Mouse (Mus musculus) A20 (cell line): ENCODE data around the gene Atp6ap2.
A peak's percentile ranks its signal among the peaks of the same experiment; 100 is the strongest.
"Not testable (repeated sequence)": the region's sequence is repeated elsewhere in the genome, so short reads cannot be mapped to it uniquely, and the experiment has no call there.

Experiments used
- DNase-seq: peaks from one replicate; pipeline ENCODE4 v3.0.0-alpha.2; 2011; ENCODE audit warnings: low read depth, low spot score

Atp6ap2 gene

DNA sequence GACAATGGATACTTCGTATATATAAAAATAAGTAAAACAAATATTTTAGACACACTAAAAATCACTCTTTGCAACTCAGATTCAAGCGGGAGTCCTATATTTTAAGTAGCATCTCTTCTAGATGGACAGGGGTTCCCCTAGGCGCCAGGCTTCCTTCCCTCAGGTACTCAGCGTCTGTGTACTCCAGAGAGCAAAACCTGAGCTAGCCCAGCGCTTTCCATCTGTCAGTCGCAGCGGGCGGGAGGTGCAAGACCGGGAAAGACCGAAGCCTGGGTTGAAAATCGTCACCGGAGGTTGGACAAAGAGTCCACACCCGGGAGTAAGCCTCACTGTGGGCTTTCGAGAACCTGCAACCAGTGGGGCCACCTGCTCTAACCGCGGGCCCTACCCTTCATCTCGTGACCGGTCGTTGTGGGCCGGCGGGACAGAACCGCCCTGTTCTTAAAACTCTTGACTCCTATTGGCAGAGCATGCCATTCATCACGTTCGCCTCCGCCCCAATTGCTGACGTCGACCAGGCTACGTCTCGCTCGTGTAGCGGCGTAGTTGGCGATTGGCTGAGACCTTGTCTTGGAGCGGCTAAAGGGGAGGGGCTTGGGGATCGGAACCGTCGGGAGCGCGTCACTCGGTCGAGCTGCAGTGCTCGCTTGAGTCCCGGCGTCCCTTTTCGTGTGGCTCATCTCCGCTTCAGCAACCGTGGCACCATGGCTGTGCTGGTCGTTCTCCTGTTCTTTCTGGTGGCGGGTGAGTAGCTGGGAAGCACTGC is at the start of gene Atp6ap2:
Gene Atp6ap2 (plus strand): TSS at position 610 of the 766 bp plus-strand sequence.
- peak; percentile 94 for DNase-seq

DNA sequence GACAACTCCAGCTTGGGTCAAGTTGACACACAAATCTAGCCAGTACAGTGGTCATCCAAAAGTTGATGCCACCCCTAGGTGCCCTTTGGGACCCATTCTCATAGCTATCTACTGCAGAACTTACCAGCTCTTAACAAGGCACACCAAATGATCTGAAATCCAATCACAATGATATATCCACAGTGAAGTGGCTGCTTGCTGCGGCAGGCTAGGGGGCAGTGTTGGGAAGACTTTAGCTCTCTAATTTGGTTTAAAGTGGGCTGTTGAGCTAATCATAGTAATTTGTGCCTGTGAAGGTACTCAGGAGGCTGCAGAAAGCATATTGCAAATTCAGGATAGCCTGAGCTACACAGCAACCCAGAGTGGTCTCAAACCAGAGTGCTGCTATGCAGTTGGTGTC is 43.2 kb upstream of the Atp6ap2 start:
- no peak for DNase-seq

DNA sequence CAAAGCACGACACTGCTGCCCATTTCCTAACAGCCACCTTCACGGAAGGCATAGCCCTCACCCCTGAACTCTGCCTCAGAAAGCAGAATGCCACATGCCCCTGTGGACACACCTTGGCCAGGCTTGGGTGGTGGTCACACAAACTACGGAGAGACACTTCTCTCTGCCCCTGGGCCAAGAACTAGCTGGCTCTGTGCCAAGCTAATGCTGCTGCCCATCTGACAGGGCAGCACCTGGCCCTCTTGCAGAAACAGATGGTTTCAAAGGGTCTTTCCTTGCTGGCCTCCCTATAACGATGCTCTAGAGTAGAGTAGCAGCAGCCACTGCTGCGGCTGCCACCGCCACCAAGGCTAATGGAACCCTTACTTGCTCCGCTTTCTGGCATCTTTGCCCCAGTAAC is 30.5 kb upstream of the Atp6ap2 start:
- DNase-seq = no peak

DNA sequence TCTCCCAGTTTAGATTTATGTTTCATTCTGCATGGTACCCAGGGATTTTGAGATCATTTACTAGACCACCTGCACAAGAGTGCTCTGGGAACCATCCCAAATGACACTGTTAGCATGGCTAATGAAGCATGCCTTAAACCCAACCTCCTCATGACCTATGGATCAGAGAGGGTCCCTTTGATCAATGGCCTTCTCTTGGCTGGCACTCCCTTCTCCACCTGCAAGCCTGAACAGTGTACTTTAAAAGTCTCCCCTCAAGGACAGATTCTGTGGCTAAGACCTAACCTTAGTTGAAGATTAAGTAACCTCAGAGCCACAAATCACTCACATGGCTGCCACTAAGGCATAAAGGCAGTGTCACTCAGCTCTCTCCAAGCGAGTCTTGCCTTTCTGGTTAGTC is 16.2 kb upstream of the Atp6ap2 start:
- DNase-seq = no peak

GRCm38 (mm10) chrX:12577936-12578335 is 9.7 kb upstream of the Atp6ap2 start:
- DNase-seq = no peak

DNA sequence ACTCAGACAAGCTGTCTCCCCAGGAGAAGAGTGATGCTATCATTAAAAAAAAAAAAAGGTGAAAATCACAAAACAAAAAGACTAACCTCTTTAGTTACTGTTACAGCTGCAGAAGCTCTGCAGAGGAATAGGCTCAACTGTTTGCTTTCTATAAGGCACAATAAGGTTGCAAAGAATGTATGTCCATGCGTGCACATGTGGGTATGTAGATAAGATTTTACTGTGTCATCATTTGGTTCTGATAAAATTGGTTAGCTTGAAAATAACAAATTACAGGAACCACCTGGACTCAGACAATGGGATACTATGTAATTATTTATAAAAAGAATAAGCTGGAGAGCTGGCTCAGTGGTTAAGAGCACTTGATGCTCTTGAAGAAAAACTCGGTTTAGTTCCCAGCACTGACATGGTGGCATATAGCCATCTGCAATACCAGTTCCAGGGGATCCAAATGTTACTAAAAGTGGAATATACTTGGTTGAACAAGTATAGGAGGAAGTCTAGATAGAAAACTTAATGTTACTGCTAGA is 9.2 kb upstream of the Atp6ap2 start:
- DNase-seq = no peak

DNA sequence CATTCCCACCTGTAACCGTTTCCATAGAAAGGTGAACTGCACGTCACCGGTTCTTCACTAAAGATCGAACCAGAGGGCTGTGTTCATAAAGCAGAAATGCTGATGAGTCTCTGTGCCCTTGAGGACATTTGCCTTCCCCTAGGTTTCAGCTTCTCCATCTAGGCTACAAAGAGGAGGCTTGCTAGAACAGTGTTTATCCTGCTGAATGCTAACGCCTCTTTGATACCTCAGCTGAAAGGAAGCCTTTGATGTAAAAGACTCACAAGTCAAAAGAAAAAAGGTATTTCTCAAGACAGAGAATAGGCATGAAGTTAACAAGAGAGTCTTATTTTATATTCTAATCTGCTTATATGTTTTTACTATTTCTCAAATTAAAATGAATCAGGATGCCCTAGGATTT is 4.3 kb upstream of the Atp6ap2 start:
- DNase-seq = no peak

GRCm38 (mm10) chrX:12587958-12588355 is 356 bp downstream of the Atp6ap2 start:
- DNase-seq = peak; percentile 42

DNA sequence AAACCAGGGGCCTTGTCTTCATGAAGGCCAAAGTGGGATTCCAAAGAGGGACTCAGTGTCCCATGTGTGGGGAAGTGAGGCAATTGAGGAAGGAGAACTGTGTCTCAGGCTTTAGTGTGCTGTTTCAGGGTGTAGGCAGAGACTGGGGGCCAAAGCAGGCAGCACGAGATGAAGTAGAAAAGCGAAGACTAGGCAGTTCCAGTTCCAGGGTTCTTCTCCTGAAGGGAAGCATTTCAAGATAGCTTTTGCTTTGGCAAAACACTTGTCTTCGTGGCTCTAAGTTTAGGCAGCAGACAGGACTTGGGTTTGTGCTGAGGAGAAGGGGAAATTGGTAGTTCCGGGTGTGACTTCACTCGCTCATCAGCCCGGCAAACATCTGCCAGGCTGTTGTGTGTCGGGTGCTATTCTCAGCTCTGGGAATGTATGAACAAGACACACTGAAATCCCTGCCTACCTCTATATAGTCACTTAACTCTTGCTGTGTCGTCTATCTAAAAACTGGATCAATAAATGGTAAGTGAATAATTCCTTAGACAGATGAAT is 3.9 kb downstream of the Atp6ap2 start:
- peak; percentile 42 for DNase-seq

DNA sequence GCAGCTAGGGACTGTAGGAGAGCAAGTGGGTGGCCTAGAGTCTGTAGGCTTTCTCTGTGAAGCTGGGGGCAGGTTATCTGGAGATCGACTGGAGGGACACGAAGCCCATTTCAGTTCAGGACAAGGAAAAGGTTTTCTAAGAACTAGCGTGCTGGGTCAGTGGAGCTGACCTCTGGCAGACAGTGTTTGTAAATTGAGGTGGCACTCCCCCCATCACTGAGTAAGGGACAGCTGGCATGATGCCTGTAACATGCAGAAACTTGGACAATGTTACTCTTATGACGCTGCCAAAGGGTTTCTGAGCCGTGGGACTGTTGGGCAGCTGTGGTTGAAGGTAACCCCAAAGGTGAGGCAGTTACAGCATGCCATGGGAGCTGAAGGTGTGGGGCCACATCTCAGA is 4.4 kb downstream of the Atp6ap2 start:
- no peak for DNase-seq

- DNase-seq = no peak
Measured at GRCm38 (mm10) chrX:12593824-12594223, 6.2 kb downstream of the Atp6ap2 start.

DNA sequence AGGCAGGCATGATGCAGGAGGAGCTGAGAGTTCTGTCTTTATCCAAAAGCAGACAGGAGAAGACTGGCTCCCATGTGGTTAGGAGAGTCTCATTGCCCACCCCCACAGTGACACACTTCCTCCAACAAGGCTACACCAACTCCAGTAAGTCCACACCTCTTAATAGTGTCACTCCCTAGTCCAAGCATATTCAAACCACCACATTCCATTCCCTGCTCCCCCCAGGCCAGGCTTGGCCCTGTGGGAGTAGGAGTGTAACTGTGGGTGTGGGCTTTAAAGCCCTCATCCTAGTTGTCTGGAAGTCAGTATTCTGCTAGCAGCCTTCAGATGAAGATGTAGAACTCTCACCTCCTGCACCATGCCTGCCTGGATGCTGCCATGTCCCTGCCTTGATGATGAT is 22.9 kb downstream of the Atp6ap2 start:
- DNase-seq = not testable (repeated sequence)

GRCm38 (mm10) chrX:12611211-12611610 is 23.6 kb downstream of the Atp6ap2 start:
- DNase-seq = no peak

DNA sequence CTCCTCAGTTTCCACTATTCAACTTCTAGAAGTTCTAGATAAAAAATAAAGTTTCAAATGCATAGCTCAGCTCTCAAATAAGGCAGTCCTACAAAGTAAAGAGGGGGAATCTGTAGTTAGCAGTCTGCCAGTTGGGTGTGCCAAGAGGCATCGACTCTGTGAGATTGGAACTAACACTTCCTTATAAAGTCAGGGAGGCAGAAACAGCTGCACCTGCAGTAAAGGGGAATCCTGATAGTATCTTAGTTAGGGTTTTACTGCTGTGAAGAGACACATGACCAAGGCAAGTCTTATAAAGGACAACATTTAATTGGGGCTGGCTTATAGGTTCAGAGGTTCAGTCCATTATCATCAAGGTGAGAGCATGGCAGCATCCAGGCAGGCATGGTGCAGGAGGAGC is 24.8 kb downstream of the Atp6ap2 start:
- peak; percentile 41 for DNase-seq

- no peak for DNase-seq
Measured at GRCm38 (mm10) chrX:12625131-12625530, 37.5 kb downstream of the Atp6ap2 start.

- DNase-seq = no peak
Measured at GRCm38 (mm10) chrX:12644976-12645375, 57.4 kb downstream of the Atp6ap2 start.

DNA sequence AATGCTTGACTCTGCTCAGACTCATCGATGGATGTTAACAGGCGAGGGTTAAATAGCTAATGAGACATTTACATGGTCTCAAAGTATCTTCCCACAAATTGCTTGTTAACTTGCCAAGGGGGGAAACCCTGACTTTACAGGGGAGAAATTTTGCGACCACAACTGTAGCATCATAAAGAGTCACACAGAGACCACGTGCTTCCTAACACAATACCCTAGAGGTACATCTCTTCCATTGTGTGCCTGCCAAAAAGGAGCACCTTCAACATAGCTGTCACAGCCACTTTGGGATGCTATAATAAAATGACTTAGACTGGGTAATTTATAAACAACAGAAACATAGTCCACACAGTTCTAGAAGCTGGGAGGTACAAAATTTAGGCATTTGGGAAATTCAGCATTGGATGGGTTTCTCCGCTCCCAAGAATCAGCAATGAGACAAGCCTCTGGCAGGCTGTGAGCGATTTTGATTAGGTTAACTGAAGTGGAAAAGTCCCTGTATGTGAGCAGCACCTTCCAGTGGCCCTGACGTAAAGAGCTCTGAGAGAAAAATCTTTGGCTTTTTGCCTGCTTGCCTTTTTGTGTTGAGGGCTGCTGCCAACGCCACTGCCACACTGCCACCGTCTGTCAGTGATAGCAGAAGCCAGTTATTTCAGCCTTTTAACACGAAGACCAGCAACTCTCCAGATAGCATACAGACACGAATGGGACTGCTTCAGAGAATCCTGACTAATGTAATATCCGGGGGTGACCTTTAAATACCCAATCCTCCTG is 58.1 kb downstream of the Atp6ap2 start:
- no peak for DNase-seq

GRCm38 (mm10) chrX:12651906-12652305 is 64.3 kb downstream of the Atp6ap2 start:
- no peak for DNase-seq

- no peak for DNase-seq
Measured at GRCm38 (mm10) chrX:12653879-12654278, 66.3 kb downstream of the Atp6ap2 start.
